Mouse (Mus musculus) bone marrow macrophage, adult 2 months (primary cell): Measurements from ENCODE around the gene Qrich2. TPM values are rescaled to one million over a fixed set of nuclear protein-coding genes. Genes with fewer than 3 reads are reported as not detected.
A peak's percentile ranks its signal among the peaks of the same experiment; 100 is the strongest.

ENCODE experiments used
- H3K27ac ChIP-seq: 2 replicates; pipeline ENCODE4 v1.5.1; 2012; ENCODE audit warnings: low read depth, low read length; ENCODE audit not compliant: insufficient read depth
- H3K4me1 ChIP-seq: 2 replicates; pipeline ENCODE4 v1.6.1; 2012; ENCODE audit warnings: low read length; ENCODE audit not compliant: control insufficient read depth, insufficient read depth
- H3K4me3 ChIP-seq: 2 replicates; pipeline ENCODE4 v1.5.1; 2012; ENCODE audit warnings: mild to moderate bottlenecking, low read length, moderate library complexity; ENCODE audit not compliant: insufficient read depth
- CTCF ChIP-seq: IDR thresholded peaks from 2 replicates; pipeline ENCODE4 v1.5.1; 2012; ENCODE audit warnings: low read depth, mild to moderate bottlenecking, low read length, moderate library complexity
- POLR2A ChIP-seq: IDR thresholded peaks from 2 replicates; pipeline ENCODE4 v1.6.1; 2012; ENCODE audit warnings: mild to moderate bottlenecking, low read depth, low read length, borderline replicate concordance
- polyA plus RNA-seq: library from polyadenylated mRNA; stranded (reverse); fragments of >200 nt; gene quantifications from 2 replicates; pipeline ENCODE4 v1.2.4, GENCODE M21; 2012; ENCODE audit not compliant: missing spikeins, insufficient read depth, insufficient read length

The Qrich2 gene
- polyA plus RNA-seq, 1 experiment, result not detected

DNA sequence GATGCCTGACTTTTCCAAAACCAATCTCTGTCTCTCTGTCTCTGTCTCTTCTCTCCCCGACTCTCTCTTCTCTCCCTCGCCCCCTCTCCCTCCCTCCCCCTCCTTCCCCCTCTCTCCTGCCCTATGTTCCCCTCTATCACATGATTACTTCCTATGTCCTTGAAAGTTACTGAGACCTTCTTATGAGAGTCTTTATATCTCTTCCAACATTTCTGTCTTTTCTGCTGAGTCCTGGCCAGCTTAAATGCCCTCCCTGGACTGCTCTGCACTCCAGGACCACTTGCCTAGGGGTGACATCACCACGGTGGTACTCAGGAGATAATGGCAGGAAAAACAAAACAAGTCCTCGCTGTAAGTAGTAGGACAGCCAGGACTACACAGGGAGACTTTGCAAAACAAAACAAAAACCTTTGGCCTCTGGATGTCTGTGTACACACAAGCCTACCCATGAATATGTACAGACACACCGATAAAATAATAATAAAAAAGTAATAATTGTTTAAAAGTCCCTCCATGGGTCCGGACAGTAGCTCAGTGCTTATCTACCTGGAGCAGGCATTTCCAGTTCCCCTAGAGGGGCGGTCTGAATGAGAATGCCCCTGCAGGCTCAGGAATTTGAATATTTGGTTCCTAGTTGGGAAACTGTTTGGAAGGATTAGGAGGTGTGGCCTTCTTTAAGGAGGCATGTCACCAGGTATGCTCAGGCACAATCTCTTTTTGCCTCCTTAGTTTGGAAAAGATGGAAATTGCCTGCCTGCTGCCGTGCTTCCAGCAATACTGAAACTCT is 41.2 kb downstream of the Qrich2 start:
- H3K4me3 ChIP-seq, result peak overlapping the region; percentile 33
- peak overlapping the region; percentile 94 for H3K27ac ChIP-seq

GRCm38 (mm10) chr11:116423782-116424620 is 42.0 kb downstream of the Qrich2 start:
- Histone ChIP-seq H3K4me1 (peaks cover 36% of the 10 kb centered on the region), H3K4me3 (peak overlapping the region; percentile 33), H3K27ac (peak overlapping the region; percentile 94)
- TF ChIP-seq CTCF, result no peak

More for the DNA sequence above, 41.2 kb downstream of the Qrich2 start:
- peaks cover 43% of the 10 kb centered on the region for H3K4me1 ChIP-seq
- TF ChIP-seq POLR2A (no peak), CTCF (no peak)

GRCm38 (mm10) chr11:116423214-116423613 is 42.8 kb downstream of the Qrich2 start:
- H3K4me1 ChIP-seq, result peaks cover 35% of the 10 kb centered on the region
- no peak for TF ChIP-seq CTCF
- TF ChIP-seq POLR2A, result no peak
- H3K4me3 ChIP-seq, result no peak overlapping the region
- peak overlapping the region; percentile 94 for H3K27ac ChIP-seq

- Histone ChIP-seq H3K4me1 (peaks cover 37% of the 10 kb centered on the region), H3K4me3 (no peak overlapping the region), H3K27ac (no peak overlapping the region)
- TF ChIP-seq POLR2A, result no peak
- TF ChIP-seq CTCF, result no peak
These were observed 43.5 kb downstream of the Qrich2 start for GRCm38 (mm10) chr11:116422562-116422961.

DNA sequence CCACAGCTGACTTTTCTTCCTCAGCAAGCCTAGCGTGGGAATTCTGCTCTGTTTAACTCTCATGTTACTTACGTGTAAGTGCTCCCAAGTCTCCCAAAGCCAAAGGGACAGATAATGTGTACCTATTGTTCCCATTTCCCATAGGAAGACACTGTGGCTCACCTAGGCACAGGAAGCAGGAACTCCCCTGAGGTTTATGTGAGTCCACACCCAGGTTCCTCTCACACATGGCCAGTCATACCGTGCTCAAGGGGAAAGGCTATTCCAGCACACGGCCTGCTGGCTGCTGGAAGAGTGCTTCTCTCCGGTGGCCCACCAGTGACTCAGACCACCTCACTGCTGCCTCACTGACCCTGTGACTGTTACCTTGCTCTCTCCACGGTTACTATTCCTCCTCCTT is 44.9 kb downstream of the Qrich2 start:
- H3K27ac ChIP-seq, result no peak overlapping the region
- H3K4me3 ChIP-seq, result no peak overlapping the region
- peaks cover 36% of the 10 kb centered on the region for H3K4me1 ChIP-seq
- TF ChIP-seq CTCF (no peak), POLR2A (no peak)

- H3K4me3 ChIP-seq, result no peak overlapping the region
- no peak for TF ChIP-seq POLR2A
- no peak for TF ChIP-seq CTCF
- H3K4me1 ChIP-seq, result peaks cover 33% of the 10 kb centered on the region
- peak overlapping the region; percentile 41 for H3K27ac ChIP-seq
These were observed 47.1 kb downstream of the Qrich2 start for GRCm38 (mm10) chr11:116418841-116419462.

DNA sequence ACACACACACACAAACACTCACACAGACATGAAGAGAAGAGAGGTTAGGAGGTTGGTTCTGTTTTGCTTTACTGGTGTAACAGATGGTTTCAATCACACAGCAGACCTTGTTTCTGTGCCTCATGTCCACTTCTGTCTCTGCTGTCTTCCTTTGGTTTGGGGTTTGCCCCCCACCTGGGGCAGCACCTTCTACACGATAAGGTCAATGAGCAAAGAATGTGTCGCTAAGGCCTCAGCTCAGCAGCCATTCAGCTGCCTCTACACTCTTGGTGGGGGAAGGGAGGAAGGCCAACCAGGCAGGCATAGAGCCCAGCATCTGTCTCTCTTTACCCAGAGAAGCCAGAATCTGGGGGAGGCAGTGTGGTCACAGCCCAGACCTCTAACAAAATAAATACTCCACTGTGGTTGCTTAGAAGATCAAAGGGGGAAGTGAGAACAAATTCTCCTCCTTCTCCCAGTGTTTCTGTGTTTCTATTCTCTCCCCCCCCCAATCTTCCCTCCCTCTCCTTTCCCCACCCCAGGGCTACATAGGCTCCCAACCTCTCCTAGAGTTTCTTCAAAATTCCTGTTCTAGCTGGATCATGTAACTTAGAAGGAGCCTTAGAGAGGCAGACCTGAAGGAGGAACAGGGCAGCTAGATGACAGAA is 47.7 kb downstream of the Qrich2 start:
- H3K27ac ChIP-seq, result peak overlapping the region; percentile 43
- peaks cover 32% of the 10 kb centered on the region for H3K4me1 ChIP-seq
- TF ChIP-seq CTCF, result no peak
- TF ChIP-seq POLR2A, result no peak
- H3K4me3 ChIP-seq, result no peak overlapping the region

- Histone ChIP-seq H3K4me1 (peaks cover 31% of the 10 kb centered on the region), H3K27ac (peak overlapping the region; percentile 0; the same call in 1 of the 2 replicates), H3K4me3 (0 out of 2 replicates have a peak overlapping the region, but pooled peaks have one; percentile 1)
- no peak for TF ChIP-seq POLR2A
- TF ChIP-seq CTCF, result no peak
These were observed 49.0 kb downstream of the Qrich2 start for GRCm38 (mm10) chr11:116417054-116417453.

GRCm38 (mm10) chr11:116416196-116416943 is 49.7 kb downstream of the Qrich2 start:
- TF ChIP-seq CTCF (no peak), POLR2A (no peak)
- Histone ChIP-seq H3K4me3 (0 out of 2 replicates have a peak overlapping the region, but pooled peaks have one; percentile 1), H3K27ac (peak overlapping the region; percentile 0), H3K4me1 (peaks cover 31% of the 10 kb centered on the region)
